Mouse (Mus musculus): ENCODE data around the gene Myb. TPM values are rescaled to one million over a fixed set of nuclear protein-coding genes. Genes with fewer than 3 reads are reported as not detected.
A peak's percentile ranks its signal among the peaks of the same experiment; 100 is the strongest.

Myb gene
- polyA plus RNA-seq, 1 experiment from 2014 or later: 4.6 TPM

DNA sequence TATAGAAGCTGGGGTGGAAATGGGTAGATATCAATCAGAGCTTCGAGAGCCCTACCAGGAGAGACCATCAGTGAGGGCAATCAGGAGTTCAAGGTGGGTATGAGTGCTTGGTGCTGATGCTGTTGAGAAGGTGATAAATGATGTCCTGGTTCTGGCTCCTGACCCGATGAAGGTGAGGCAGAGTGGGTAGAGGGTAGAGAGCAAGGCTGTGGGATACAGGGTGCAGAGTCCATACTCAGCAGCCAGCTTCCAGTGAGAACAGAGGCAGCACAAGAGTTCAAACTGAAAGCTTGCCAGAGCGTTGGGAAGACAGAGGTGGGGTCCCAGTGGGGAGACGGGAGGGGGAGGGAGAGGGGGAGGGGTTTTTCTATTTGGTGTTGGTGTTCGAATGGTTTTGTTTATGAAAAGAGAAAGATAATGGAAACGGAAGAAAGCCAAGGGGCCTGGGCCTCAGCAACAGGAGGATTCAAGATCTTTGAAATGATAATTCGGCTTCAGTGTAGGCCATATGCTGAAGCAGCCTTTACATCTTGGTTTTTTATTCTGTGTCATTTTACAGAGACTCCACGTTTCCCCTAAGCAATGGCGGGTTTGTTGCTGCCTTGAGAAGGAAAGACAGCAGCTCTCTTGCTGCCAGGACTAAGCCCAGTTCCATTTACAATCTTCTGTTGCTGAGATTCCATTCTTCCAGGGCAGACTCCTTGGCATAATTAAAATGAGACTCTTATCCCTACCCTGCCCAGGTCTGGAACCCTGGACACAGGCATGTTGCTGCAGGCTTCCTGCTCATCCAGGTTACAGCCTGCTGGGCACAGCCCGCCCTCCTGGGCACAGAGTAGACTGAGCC lies 32.5 kb upstream of the Myb start:
- no peak overlapping the region for H3K4me3 ChIP-seq
- peaks cover 4% of the 10 kb centered on the region; the same call in 1 of the 2 replicates for H3K27me3 ChIP-seq
- no peak overlapping the region for H3K4me2 ChIP-seq (replicated peaks)
- H3K9me3 ChIP-seq: no peaks in the 10 kb centered on the region
- peaks cover 14% of the 10 kb centered on the region for H3K4me1 ChIP-seq
- no peak overlapping the region for H3K27ac ChIP-seq
- no peak for ATAC-seq (ENCODE audit: low FRiP score, low read depth)
- no peaks in the 10 kb centered on the region for H3K36me3 ChIP-seq
- no peak overlapping the region for H3K9ac ChIP-seq
- WGBS: 51% methylated on average over 10 of the region's 10 CpGs

GRCm38 (mm10) chr10:21192436-21192835 lies 31.7 kb upstream of the Myb start:
- Histone ChIP-seq H3K9ac (no peak overlapping the region), H3K27ac (no peak overlapping the region), H3K27me3 (peaks cover 4% of the 10 kb centered on the region), H3K4me1 (peaks cover 14% of the 10 kb centered on the region), H3K4me2 (replicated peaks) (no peak overlapping the region), H3K36me3 (no peaks in the 10 kb centered on the region), H3K9me3 (no peaks in the 10 kb centered on the region), H3K4me3 (no peak overlapping the region)
- WGBS: 76% methylated on average over 10 of the region's 10 CpGs
- ATAC-seq (ENCODE audit: low FRiP score, low read depth): no peak

DNA sequence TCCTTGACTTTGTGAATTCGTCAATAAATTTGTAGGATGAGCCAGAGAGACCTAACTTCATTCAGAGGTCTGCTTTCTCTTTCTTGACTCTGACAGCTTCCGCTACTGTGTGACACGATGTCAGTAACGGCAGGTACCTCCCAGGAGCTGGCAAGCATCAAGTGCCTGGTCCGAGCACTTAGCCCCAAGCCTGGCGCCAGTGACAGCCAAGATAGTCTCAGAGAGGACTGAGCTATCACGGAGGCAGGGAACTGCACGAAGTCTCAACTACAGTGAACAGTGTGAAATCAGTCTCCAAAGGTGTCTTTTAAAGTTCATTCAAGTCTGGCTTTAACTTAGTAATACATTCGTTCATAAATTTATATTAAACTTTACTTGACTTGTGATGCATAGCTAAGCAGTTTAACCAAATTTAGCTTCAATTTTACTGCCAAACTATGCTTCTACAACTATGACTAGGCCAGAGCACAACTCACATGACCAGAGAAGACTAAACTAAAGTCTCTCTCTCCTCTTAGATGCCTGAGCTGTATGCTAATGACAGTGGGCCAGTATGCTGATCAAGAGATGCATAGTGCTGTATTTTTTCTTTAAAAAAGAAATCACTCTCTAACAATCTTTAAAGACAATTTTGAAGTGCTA lies 29.1 kb upstream of the Myb start:
- WGBS: 73% methylated on average over 9 of the region's 9 CpGs
- ATAC-seq (ENCODE audit: low FRiP score, low read depth): no peak
- H3K36me3 ChIP-seq: no peaks in the 10 kb centered on the region
- H3K27ac ChIP-seq: no peak overlapping the region
- peaks cover 2% of the 10 kb centered on the region for H3K4me1 ChIP-seq
- H3K27me3 ChIP-seq: peaks cover 4% of the 10 kb centered on the region
- no peak overlapping the region for H3K9ac ChIP-seq
- no peak overlapping the region for H3K4me2 ChIP-seq (replicated peaks)
- no peaks in the 10 kb centered on the region for H3K9me3 ChIP-seq
- no peak overlapping the region for H3K4me3 ChIP-seq

GRCm38 (mm10) chr10:21189275-21189601 lies 28.5 kb upstream of the Myb start:
- Histone ChIP-seq H3K9ac (no peak overlapping the region), H3K4me2 (replicated peaks) (peak overlapping the region; percentile 58)
- ATAC-seq (ENCODE audit: low FRiP score, low read depth): no peak

DNA sequence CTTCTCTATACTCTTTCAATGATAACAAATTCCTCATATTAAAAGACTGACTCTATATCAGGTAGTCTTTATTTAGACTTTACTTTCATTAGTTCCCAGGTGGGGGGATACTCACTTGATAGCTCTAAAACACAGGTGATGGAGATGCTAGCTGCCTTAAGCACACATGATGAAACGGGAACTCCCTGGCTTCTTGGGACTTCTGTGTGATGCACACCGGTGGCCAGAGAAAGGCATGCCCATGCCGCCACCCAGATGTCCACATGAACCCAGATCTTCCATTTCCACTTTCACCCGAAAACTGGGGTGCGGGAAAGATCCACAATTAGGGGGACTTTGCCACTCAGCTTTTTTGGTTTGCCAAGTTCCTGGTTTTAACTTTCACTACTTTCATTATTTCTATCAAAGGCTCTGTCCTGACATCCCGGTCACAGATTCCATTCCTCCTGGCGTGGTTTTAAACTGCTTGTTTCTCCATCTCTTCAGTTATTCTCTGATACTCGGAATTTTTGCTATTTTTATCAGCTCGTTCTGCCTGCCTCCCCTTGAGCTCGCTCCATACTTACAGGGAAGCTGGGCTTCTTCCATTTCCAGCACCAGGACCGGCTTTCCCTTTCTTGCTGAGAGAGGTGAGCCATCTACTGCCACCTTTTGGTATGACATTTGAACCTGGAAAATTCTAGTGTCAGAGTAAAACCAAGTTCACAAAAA lies 27.9 kb upstream of the Myb start:
- 0 out of 2 replicates have a peak overlapping the region, but pooled peaks have one; percentile 48 for H3K9ac ChIP-seq
- peaks cover 4% of the 10 kb centered on the region for H3K27me3 ChIP-seq
- WGBS: 27% methylated on average over 11 of the region's 11 CpGs
- H3K4me3 ChIP-seq: peak overlapping the region; percentile 37
- H3K36me3 ChIP-seq: no peaks in the 10 kb centered on the region
- H3K27ac ChIP-seq: no peak overlapping the region
- no peak for ATAC-seq (ENCODE audit: low FRiP score, low read depth)
- no peaks in the 10 kb centered on the region for H3K4me1 ChIP-seq
- H3K4me2 ChIP-seq (replicated peaks): peak overlapping the region; percentile 58
- no peaks in the 10 kb centered on the region for H3K9me3 ChIP-seq

More at GRCm38 (mm10) chr10:21189275-21189601, 28.5 kb upstream of the Myb start:
- Histone ChIP-seq H3K9me3 (no peaks in the 10 kb centered on the region), H3K4me1 (no peaks in the 10 kb centered on the region), H3K27me3 (peaks cover 4% of the 10 kb centered on the region), H3K4me3 (peak overlapping the region; percentile 37), H3K27ac (no peak overlapping the region), H3K36me3 (no peaks in the 10 kb centered on the region)
- 26% methylated on average over 8 of the region's 8 CpGs for WGBS

DNA sequence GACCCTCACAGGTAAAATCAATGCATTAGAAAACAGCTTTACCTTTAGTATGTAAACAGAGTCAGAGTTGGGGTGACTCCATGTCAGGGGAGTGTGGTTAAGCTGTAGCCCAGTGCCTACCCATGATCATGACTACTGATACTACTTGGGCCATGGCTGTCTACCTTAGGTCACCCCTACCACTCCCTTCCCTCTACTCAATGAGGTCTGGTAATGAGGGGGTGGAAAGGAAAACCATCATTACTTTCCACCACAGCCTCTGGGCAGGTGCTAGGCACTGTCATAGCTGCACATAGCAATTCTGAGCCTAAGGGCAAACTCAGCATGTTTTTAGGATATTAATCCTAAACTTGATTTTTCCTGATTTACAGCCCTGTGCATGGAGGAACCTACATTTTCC lies 27.1 kb upstream of the Myb start:
- ATAC-seq (ENCODE audit: low FRiP score, low read depth): no peak
- Histone ChIP-seq H3K9me3 (no peaks in the 10 kb centered on the region), H3K4me2 (replicated peaks) (no peak overlapping the region), H3K9ac (no peak overlapping the region), H3K36me3 (no peaks in the 10 kb centered on the region), H3K4me1 (no peaks in the 10 kb centered on the region), H3K4me3 (no peak overlapping the region), H3K27ac (no peak overlapping the region), H3K27me3 (peaks cover under 1% of the 10 kb centered on the region)

DNA sequence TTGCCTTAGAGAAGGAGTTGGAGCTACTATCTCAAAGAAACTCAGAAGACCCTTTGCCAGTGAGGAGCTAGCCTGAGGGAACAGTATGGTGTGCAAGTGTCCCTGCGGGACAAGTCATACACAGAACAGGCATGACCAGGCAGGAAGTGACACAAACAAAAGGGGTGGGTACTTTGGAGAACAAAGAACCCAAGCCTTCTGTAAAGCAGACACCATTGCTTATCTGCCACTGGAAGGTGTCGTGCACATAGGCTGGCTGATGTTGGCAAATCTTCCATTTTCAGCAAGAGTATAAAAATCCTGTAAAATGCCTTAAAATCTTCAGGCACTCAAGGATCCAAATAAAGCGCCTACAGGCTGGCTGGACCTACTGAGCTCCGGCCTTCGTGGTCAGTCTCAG lies 25.9 kb upstream of the Myb start:
- Histone ChIP-seq H3K27ac (no peak overlapping the region), H3K27me3 (no peaks in the 10 kb centered on the region; the same call in none of the 2 replicates), H3K4me1 (no peaks in the 10 kb centered on the region), H3K9ac (no peak overlapping the region), H3K36me3 (no peaks in the 10 kb centered on the region), H3K4me3 (no peak overlapping the region), H3K9me3 (no peaks in the 10 kb centered on the region), H3K4me2 (replicated peaks) (no peak overlapping the region)
- WGBS: 85% methylated on average over 5 of the region's 5 CpGs
- no peak for ATAC-seq (ENCODE audit: low FRiP score, low read depth)

DNA sequence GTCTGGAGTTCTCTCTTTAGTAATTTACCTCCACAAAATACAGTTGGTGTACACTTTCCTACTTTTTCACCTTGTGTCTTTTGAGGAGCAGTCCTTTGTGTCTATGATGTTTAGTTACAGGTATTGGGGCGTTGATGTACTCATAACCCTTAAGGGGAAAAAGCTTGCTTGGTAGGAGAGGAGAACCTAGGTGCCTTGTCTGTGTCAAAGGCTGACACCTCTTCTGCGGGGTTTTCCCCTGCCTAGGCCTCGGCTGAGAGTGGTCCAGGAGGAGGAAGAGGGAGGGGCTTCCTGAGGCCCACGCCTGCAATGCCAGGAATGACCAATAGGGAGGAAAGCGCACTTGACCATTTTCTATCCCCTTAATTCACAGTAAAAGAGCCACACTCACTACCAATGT lies 17.9 kb upstream of the Myb start:
- H3K4me1 ChIP-seq: no peaks in the 10 kb centered on the region
- H3K4me3 ChIP-seq: no peak overlapping the region
- no peak overlapping the region for H3K9ac ChIP-seq
- WGBS: 38% methylated on average over 5 of the region's 5 CpGs
- H3K36me3 ChIP-seq: no peaks in the 10 kb centered on the region
- no peak for ATAC-seq (ENCODE audit: low FRiP score, low read depth)
- no peaks in the 10 kb centered on the region for H3K9me3 ChIP-seq
- no peak overlapping the region for H3K4me2 ChIP-seq (replicated peaks)
- H3K27ac ChIP-seq: no peak overlapping the region
- no peaks in the 10 kb centered on the region for H3K27me3 ChIP-seq

GRCm38 (mm10) chr10:21178281-21178680 lies 17.5 kb upstream of the Myb start:
- H3K4me2 ChIP-seq (replicated peaks): no peak overlapping the region
- WGBS: 87% methylated on average over 10 of the region's 10 CpGs
- H3K4me3 ChIP-seq: no peak overlapping the region
- H3K36me3 ChIP-seq: no peaks in the 10 kb centered on the region
- H3K4me1 ChIP-seq: no peaks in the 10 kb centered on the region
- H3K9me3 ChIP-seq: no peaks in the 10 kb centered on the region
- H3K9ac ChIP-seq: no peak overlapping the region
- H3K27me3 ChIP-seq: no peaks in the 10 kb centered on the region
- ATAC-seq (ENCODE audit: low FRiP score, low read depth): no peak
- H3K27ac ChIP-seq: no peak overlapping the region

- Histone ChIP-seq H3K4me1 (no peaks in the 10 kb centered on the region), H3K27me3 (no peaks in the 10 kb centered on the region), H3K9me3 (no peaks in the 10 kb centered on the region), H3K4me2 (replicated peaks) (no peak overlapping the region), H3K27ac (no peak overlapping the region), H3K36me3 (no peaks in the 10 kb centered on the region), H3K4me3 (no peak overlapping the region), H3K9ac (no peak overlapping the region)
- WGBS: 89% methylated on average over 4 of the region's 4 CpGs
- ATAC-seq (ENCODE audit: low FRiP score, low read depth): no peak
Measured at GRCm38 (mm10) chr10:21172650-21173200, 11.9 kb upstream of the Myb start.

DNA sequence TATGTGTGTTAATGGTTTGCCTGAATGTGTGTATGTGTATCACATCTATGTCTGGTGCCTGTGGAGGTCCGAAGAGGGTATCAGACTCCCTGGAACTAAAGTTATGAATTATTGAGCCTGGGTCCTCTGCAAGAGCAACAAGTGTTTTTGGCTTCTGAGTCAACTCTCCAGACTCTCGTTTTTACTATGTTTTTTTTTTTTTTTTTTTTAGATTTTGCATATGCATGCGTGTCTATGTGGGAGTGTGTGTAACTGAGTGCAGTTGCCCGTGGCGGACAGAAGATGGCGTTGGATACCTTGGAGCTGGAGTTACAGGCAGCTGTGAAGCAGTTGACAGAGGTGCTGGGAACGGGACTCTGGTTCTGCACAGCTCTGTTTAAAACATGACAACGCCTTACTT lies 7.7 kb upstream of the Myb start:
- no peak for ATAC-seq (ENCODE audit: low FRiP score, low read depth)
- Histone ChIP-seq H3K9ac (no peak overlapping the region), H3K4me1 (no peaks in the 10 kb centered on the region), H3K4me3 (no peak overlapping the region), H3K4me2 (replicated peaks) (no peak overlapping the region), H3K27me3 (peaks cover 7% of the 10 kb centered on the region; the same call in 1 of the 2 replicates), H3K9me3 (no peaks in the 10 kb centered on the region; the same call in 1 of the 2 replicates), H3K36me3 (no peaks in the 10 kb centered on the region), H3K27ac (no peak overlapping the region)
- WGBS: 93% methylated on average over 8 of the region's 8 CpGs

GRCm38 (mm10) chr10:21167842-21168241 lies 7.1 kb upstream of the Myb start:
- peaks cover 10% of the 10 kb centered on the region; the same call in 1 of the 2 replicates for H3K27me3 ChIP-seq
- 93% methylated on average over 6 of the region's 6 CpGs for WGBS
- ATAC-seq (ENCODE audit: low FRiP score, low read depth): no peak

More at GRCm38 (mm10) chr10:21167842-21168241, 7.1 kb upstream of the Myb start:
- Histone ChIP-seq H3K4me1 (no peaks in the 10 kb centered on the region), H3K4me2 (replicated peaks) (no peak overlapping the region), H3K27ac (no peak overlapping the region), H3K36me3 (no peaks in the 10 kb centered on the region), H3K9ac (no peak overlapping the region), H3K4me3 (no peak overlapping the region), H3K9me3 (no peaks in the 10 kb centered on the region; the same call in 1 of the 2 replicates)
